Mouse (Mus musculus): ENCODE data around the gene Rnf187.

The Rnf187 gene

GRCm38 (mm10) chr11:58894456-58894855 is 44.3 kb downstream of the Rnf187 start:
- no peak for DNase-seq

GRCm38 (mm10) chr11:58890511-58890910 is 48.2 kb downstream of the Rnf187 start:
- DNase-seq: no peak

DNA sequence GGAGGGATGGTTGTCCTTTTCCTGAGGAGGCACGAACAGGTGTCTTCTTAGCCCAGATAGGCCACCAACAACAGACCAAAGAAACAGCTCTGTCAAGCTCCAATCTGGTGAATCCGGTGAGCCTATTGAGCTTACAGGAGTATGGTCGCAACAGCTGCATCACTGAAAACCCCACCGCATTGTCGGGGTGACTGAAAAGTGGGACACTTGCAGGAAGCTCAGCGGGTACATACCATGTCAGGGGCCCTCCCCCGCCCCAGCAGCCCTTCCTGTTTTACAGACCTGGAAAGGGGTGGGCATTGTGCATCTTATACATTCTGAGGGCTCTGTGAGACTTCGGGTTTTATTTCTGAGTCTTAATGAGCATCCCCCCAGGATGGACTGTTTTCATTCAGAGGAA is 55.0 kb downstream of the Rnf187 start:
- DNase-seq: no peak

Measured in spleen, adult 18-20 months (tissue).